Mouse (Mus musculus): ENCODE data around the gene Apoc1. TPM values are rescaled to one million over a fixed set of nuclear protein-coding genes. Genes with fewer than 3 reads are reported as not detected.

The Apoc1 gene
- total and polyA plus RNA-seq, 3 experiments: not detected

DNA sequence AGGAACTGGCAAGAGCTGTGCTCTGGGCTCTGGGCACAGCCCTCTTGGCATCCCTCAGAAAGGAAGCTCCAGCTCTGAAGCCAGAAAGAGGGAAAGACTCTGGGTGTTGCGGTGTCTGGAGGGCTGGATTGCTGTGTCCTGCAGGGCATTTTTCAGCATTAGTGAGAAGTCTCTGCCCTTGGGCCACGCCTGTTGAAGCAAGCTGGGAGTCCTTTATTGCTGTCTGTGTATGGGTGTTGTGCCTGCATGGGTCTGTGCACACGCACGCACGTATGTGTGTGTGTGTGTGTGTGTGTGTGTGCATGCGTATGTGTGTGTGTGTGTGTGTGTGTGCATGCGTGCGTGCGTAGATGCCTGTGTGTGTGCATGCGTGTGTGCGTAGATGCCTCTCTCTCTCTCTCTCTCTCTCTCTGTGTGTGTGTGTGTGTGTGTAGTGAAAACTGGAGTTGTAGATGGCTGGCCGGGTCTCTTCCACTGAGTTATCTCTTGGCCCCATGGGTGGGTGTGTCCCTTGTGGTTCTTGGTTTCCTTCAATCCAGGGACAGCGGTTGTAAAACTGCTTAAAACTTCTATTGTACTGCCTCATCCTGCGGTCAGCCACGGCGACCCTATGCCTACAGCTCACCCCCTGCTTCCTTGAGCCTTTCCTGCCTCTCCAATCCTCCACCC lies 44.1 kb upstream of the Apoc1 start:
- no peak overlapping the region for H3K27ac ChIP-seq (ENCODE audit: insufficient read depth, low read depth)
- TF ChIP-seq CHD1 (IDR thresholded peaks at IDR 0.05; ENCODE audit: low read depth, low read length) (no peak), MAFK (IDR thresholded peaks at IDR 0.05; ENCODE audit: insufficient replicate concordance, low read length) (no peak), POLR2A (IDR thresholded peaks at IDR 0.05; ENCODE audit: low read depth, low read length) (no peak), UBTF (IDR thresholded peaks at IDR 0.05; ENCODE audit: low read depth, low read length) (no peak), NRF1 (IDR thresholded peaks at IDR 0.05; ENCODE audit: low read depth, low read length) (no peak), EP300 (IDR thresholded peaks at IDR 0.05; ENCODE audit: low read length) (no peak), TBP (conservative IDR thresholded peaks at IDR 0.05; ENCODE audit: low read depth, low read length) (no peak), MAX (IDR thresholded peaks at IDR 0.05; ENCODE audit: low read length) (no peak), SIN3A (IDR thresholded peaks at IDR 0.05; ENCODE audit: low read length) (no peak), MXI1 (IDR thresholded peaks at IDR 0.05; ENCODE audit: low read depth, low read length) (no peak), SMC3 (IDR thresholded peaks at IDR 0.05; ENCODE audit: low read depth, low read length) (no peak), CTCF (conservative IDR thresholded peaks at IDR 0.05 in 1 of 2, IDR thresholded peaks at IDR 0.05 in 1 of 2; ENCODE audit: low read depth in 2 of 2, low read length in 2 of 2) (no peak), HCFC1 (IDR thresholded peaks at IDR 0.05; ENCODE audit: low read depth, low read length) (no peak), MEF2A (IDR thresholded peaks at IDR 0.05; ENCODE audit: borderline replicate concordance, low read depth, low read length) (no peak), ETS1 (conservative IDR thresholded peaks at IDR 0.05; ENCODE audit: low read depth, low read length) (no peak)
- H3K4me1 ChIP-seq (ENCODE audit: control insufficient read depth in 1 of 2, insufficient read depth in 2 of 2): peaks cover 0 to 13% of the 10 kb centered on the region in 2 experiments; a peak in 2 of 4 replicates
- H3K9ac ChIP-seq (ENCODE audit: insufficient read depth, low read depth): no peak overlapping the region
- H3K4me3 ChIP-seq (replicated peaks in 1 of 3; ENCODE audit: low read depth in 2 of 3, low read length in 2 of 3, poor library complexity in 1 of 3): no peak overlapping the region
- dilution Hi-C loops (cut with MboI; ENCODE audit: extremely low pct_ligation_motif_present, extremely low pct_unique_long_range_greater_than_20kb, low sequenced_read_pairs): no loop called here
- peaks cover 3% of the 10 kb centered on the region for H3K9me3 ChIP-seq (replicated peaks; ENCODE audit: low read length)
- no peaks in the 10 kb centered on the region for H3K79me2 ChIP-seq (replicated peaks; ENCODE audit: control insufficient read depth, extremely low read depth, insufficient read depth, poor library complexity, severe bottlenecking)
- in situ Hi-C loops (cut with MboI; ENCODE audit: low pct_ligation_motif_present, low pct_unique_long_range_greater_than_20kb, low sequenced_read_pairs): no loop called here
- no peak overlapping the region for H3K4me2 ChIP-seq (ENCODE audit: insufficient read depth, low read depth, poor library complexity, severe bottlenecking)
- DNase-seq (ENCODE audit: extremely low read depth): no peak
- no peaks in the 10 kb centered on the region for H3K27me3 ChIP-seq (replicated peaks)
- H3K36me3 ChIP-seq (replicated peaks in 1 of 2; ENCODE audit: control insufficient read depth in 1 of 2, insufficient read depth in 1 of 2, low read length in 1 of 2): peaks cover 7 to 25% of the 10 kb centered on the region in 2 experiments

DNA sequence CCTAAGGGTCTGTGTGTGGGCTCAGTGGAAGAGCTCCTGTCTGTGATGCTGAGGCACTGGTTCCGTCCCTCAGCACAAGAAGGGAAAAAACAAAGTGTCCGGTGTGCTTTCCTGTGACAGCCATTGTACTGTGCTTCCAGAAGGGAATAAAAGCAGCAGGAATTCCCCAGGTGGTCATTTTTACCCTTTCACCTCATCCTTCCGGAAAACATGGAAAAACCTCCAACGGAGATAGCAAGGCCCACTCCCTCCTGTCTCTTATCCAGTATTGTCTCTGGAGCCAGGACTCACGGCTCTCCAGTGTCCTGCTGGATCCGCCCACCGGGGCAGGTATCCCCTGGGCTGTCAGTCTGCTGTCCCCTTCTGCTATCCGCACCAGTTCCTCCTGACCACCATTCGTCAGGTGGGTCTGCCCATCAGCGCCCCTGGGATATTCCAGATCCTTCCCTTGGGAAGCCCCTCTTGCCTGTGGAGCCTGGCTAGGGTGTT lies 41.8 kb upstream of the Apoc1 start:
- no peak for TF ChIP-seq E2F4 (IDR thresholded peaks at IDR 0.05; ENCODE audit: insufficient replicate concordance, low read depth, low read length)
- no peak for TF ChIP-seq SMC3 (IDR thresholded peaks at IDR 0.05; ENCODE audit: low read depth, low read length)
- no peak for TF ChIP-seq ELF1 (IDR thresholded peaks at IDR 0.05; ENCODE audit: low read depth, low read length)
- no peak for TF ChIP-seq USF2 (conservative IDR thresholded peaks at IDR 0.05; ENCODE audit: low read depth, low read length)
- TF ChIP-seq CHD1 (IDR thresholded peaks at IDR 0.05; ENCODE audit: low read depth, low read length): no peak
- TF ChIP-seq ZC3H11A (IDR thresholded peaks at IDR 0.05; ENCODE audit: low read depth, low read length): no peak
- no peak for TF ChIP-seq CTCF (conservative IDR thresholded peaks at IDR 0.05 in 1 of 2, IDR thresholded peaks at IDR 0.05 in 1 of 2; ENCODE audit: low read depth in 2 of 2, low read length in 2 of 2)
- TF ChIP-seq SIN3A (IDR thresholded peaks at IDR 0.05; ENCODE audit: low read length): no peak
- TF ChIP-seq UBTF (IDR thresholded peaks at IDR 0.05; ENCODE audit: low read depth, low read length): no peak
- TF ChIP-seq CHD2 (IDR thresholded peaks at IDR 0.05; ENCODE audit: low read length): no peak
- TF ChIP-seq BHLHE40 (IDR thresholded peaks at IDR 0.05; ENCODE audit: low read depth, low read length): no peak
- no peak for TF ChIP-seq NELFE (IDR thresholded peaks at IDR 0.05; ENCODE audit: low read depth, low read length)
- TF ChIP-seq MXI1 (IDR thresholded peaks at IDR 0.05; ENCODE audit: low read depth, low read length): no peak
- Histone ChIP-seq H3K79me2 (replicated peaks; ENCODE audit: control insufficient read depth, extremely low read depth, insufficient read depth, poor library complexity, severe bottlenecking) (no peaks in the 10 kb centered on the region), H3K36me3 (replicated peaks in 1 of 2; ENCODE audit: control insufficient read depth in 1 of 2, insufficient read depth in 1 of 2, low read length in 1 of 2) (peaks cover 20 to 43% of the 10 kb centered on the region in 2 experiments), H3K4me3 (replicated peaks in 1 of 3; ENCODE audit: low read depth in 2 of 3, low read length in 2 of 3, poor library complexity in 1 of 3) (no peak overlapping the region), H3K4me2 (ENCODE audit: insufficient read depth, low read depth, poor library complexity, severe bottlenecking) (no peak overlapping the region), H3K9me3 (replicated peaks; ENCODE audit: low read length) (no peaks in the 10 kb centered on the region), H3K27me3 (replicated peaks) (no peaks in the 10 kb centered on the region), H3K4me1 (ENCODE audit: control insufficient read depth in 1 of 2, insufficient read depth in 2 of 2) (peaks cover 1 to 3% of the 10 kb centered on the region in 2 experiments; a peak in 1 of 4 replicates), H3K9ac (ENCODE audit: insufficient read depth, low read depth) (no peak overlapping the region), H3K27ac (ENCODE audit: insufficient read depth, low read depth) (no peak overlapping the region)
- no peak for DNase-seq (ENCODE audit: extremely low read depth)
- in situ Hi-C loops (cut with MboI; ENCODE audit: low pct_ligation_motif_present, low pct_unique_long_range_greater_than_20kb, low sequenced_read_pairs) (no loop called here), dilution Hi-C loops (cut with MboI; ENCODE audit: extremely low pct_ligation_motif_present, extremely low pct_unique_long_range_greater_than_20kb, low sequenced_read_pairs) (no loop called here)

All from CH12.LX (cell line).